Mouse (Mus musculus) heart, adult 2 months (tissue): Measurements from ENCODE around the gene Trpm5. TPM values are rescaled to one million over a fixed set of nuclear protein-coding genes. Genes with fewer than 3 reads are reported as not detected.

Source experiments
- DNase-seq, 2 experiments: peaks; one replicate each; pipeline ENCODE4 v3.0.0; 2021
- H3K27ac ChIP-seq: fragments of 200-600 bp; 2 replicates; pipeline ENCODE4 v1.8.1; 2022
- H3K27me3 ChIP-seq: fragments of 200-500 bp; 2 replicates; pipeline ENCODE4 v1.6.1; 2012; ENCODE audit warnings: mild to moderate bottlenecking, low read length, inconsistent platforms, mixed read lengths; ENCODE audit not compliant: control insufficient read depth, insufficient read depth
- H3K36me3 ChIP-seq: fragments of 200-500 bp; 2 replicates; pipeline ENCODE4 v1.6.1; 2012; ENCODE audit warnings: low read length, inconsistent platforms; ENCODE audit not compliant: control insufficient read depth, insufficient read depth
- H3K4me1 ChIP-seq: fragments of 200-500 bp; 2 replicates; pipeline ENCODE4 v1.6.1; 2011; ENCODE audit warnings: low read length; ENCODE audit not compliant: control insufficient read depth, insufficient read depth
- H3K4me3 ChIP-seq: fragments of 200-600 bp; 2 replicates; pipeline ENCODE4 v1.8.1; 2022
- H3K79me2 ChIP-seq: fragments of 200-500 bp; replicated peaks from 2 replicates; pipeline ENCODE4 v1.6.1; 2012; ENCODE audit warnings: mild to moderate bottlenecking, inconsistent platforms, low read length, moderate library complexity, mixed read lengths; ENCODE audit not compliant: control insufficient read depth, insufficient read depth
- H3K9ac ChIP-seq: fragments of 200-500 bp; 2 replicates; pipeline ENCODE4 v1.6.1; 2012; ENCODE audit warnings: low read depth, mild to moderate bottlenecking, control low read depth, inconsistent platforms, low read length, mixed read lengths
- CTCF ChIP-seq: fragments of 200-600 bp; IDR thresholded peaks from 2 replicates; pipeline ENCODE4 v1.8.1; 2022; ENCODE audit warnings: antibody characterized with exemption, mild to moderate bottlenecking, moderate library complexity
- EP300 ChIP-seq: fragments of 200-500 bp; IDR thresholded peaks from 2 replicates; pipeline ENCODE4 v1.6.1; 2011; ENCODE audit warnings: low read depth, low read length, control low read depth; ENCODE audit not compliant: insufficient read depth
- POLR2A ChIP-seq: fragments of 200-500 bp; IDR thresholded peaks from 2 replicates; pipeline ENCODE4 v1.6.1; 2011; ENCODE audit warnings: mild to moderate bottlenecking, low read depth, low read length, control low read depth; ENCODE audit not compliant: insufficient read depth
- WGBS: fragments of 180-500 bp; shearing (Covaris S2); methylation state at CpG from one replicate; pipeline ENCODE4 v1.1.7; 2018; 5-methylcytosine and 5-hydroxymethylcytosine counted together
- intact Hi-C: fragments of 180-260 bp; cut with DNase I; formaldehyde crosslinking; loops from one replicate; pipeline ENCODE4 v1.15.1; 2025
- polyA plus RNA-seq: library from polyadenylated mRNA; depleted of rRNA; stranded (reverse); fragments of >200 nt; gene quantifications from 2 replicates; pipeline ENCODE4 v1.2.3, GENCODE M21; 2012; rRNA removed
- total RNA-seq, 2 experiments: library from RNA; stranded (reverse); gene quantifications; 2 replicates each; pipeline ENCODE4 v1.2.3; 2021

Gene Trpm5
- total and polyA plus RNA-seq, 3 experiments = 0.08 TPM; not detected in 2

GRCm38 (mm10) chr7:143023499-143023898, 70.9 kb downstream of the Trpm5 start:
- intact Hi-C loops = no loop called here
- no peaks in the 10 kb centered on the region for H3K36me3 ChIP-seq
- 93% methylated on average over 2 of the region's 2 CpGs for whole genome bisulfite sequencing
- DNase-seq = no peak
- H3K27me3 ChIP-seq = no peaks in the 10 kb centered on the region
- no peaks in the 10 kb centered on the region for H3K79me2 ChIP-seq
- H3K4me1 ChIP-seq = no peaks in the 10 kb centered on the region
- H3K4me3 ChIP-seq = no peak overlapping the region
- H3K9ac ChIP-seq = no peak overlapping the region
- H3K27ac ChIP-seq = no peak overlapping the region
- no peak for TF ChIP-seq CTCF
- TF ChIP-seq EP300 = no peak
- TF ChIP-seq POLR2A = no peak

GRCm38 (mm10) chr7:143021356-143022164, 72.9 kb downstream of the Trpm5 start:
- no peak for DNase-seq
- Histone ChIP-seq H3K36me3 (no peaks in the 10 kb centered on the region), H3K27ac (peak overlapping the region; percentile 27; the same call in 1 of the 2 replicates), H3K79me2 (no peaks in the 10 kb centered on the region), H3K9ac (no peak overlapping the region), H3K4me3 (no peak overlapping the region), H3K27me3 (no peaks in the 10 kb centered on the region), H3K4me1 (peaks cover 6% of the 10 kb centered on the region)
- intact Hi-C loops = loop anchor here (2.0 kb wide), 1 partner anchor 13 kb away; no protein-coding TSS in a partner anchor
- TF ChIP-seq EP300 (no peak), CTCF (no peak)
- WGBS = 55% methylated on average over 5 of the region's 5 CpGs

DNA sequence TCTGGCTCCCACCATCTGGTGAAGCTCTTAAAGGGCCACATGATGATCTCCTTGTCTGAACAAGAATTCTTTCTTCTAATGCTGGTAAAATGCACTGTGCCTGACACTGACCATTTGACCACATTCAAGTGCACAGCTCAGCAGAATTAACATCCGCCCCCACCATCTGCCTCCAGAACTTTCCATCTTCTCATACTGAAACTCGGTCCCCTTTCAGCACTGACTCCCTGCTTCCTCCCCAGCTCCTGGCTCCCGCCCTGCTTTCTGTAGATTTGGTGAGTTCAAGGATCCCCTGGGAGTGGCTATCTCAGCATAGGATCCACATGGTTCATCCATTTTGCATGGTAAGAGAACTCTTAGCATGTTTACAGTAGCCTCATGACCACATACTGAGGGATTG, 73.7 kb downstream of the Trpm5 start:
- 50% methylated on average over 3 of the region's 3 CpGs for WGBS
- no peak for TF ChIP-seq POLR2A
- no peak for TF ChIP-seq CTCF
- no peak for TF ChIP-seq EP300
- Histone ChIP-seq H3K36me3 (no peaks in the 10 kb centered on the region; the same call in 1 of the 2 replicates), H3K27ac (peak overlapping the region; percentile 27; the same call in 1 of the 2 replicates), H3K79me2 (no peaks in the 10 kb centered on the region), H3K4me1 (peaks cover 10% of the 10 kb centered on the region), H3K9ac (no peak overlapping the region), H3K27me3 (no peaks in the 10 kb centered on the region), H3K4me3 (no peak overlapping the region)
- DNase-seq = peak in 1 of 2 experiments; percentile 54
- intact Hi-C loops = loop anchor here (2.0 kb wide), 1 partner anchor 14 kb away; no protein-coding TSS in a partner anchor

- TF ChIP-seq EP300 = no peak
- no peak for TF ChIP-seq CTCF
- no peak for TF ChIP-seq POLR2A
- no peak for DNase-seq
- Histone ChIP-seq H3K27ac (no peak overlapping the region; the same call in 1 of the 2 replicates), H3K4me3 (no peak overlapping the region), H3K36me3 (no peaks in the 10 kb centered on the region; the same call in 1 of the 2 replicates), H3K79me2 (no peaks in the 10 kb centered on the region), H3K4me1 (peaks cover 17% of the 10 kb centered on the region), H3K27me3 (no peaks in the 10 kb centered on the region), H3K9ac (no peak overlapping the region)
- intact Hi-C loops = loop anchor here (2.0 kb wide), 1 partner anchor 15 kb away; no protein-coding TSS in a partner anchor
Observed at GRCm38 (mm10) chr7:143020040-143020439, 74.4 kb downstream of the Trpm5 start.

Other genes with a start within 250 kb of the Trpm5 start
- gene Th, start 163.5 kb downstream of the Trpm5 start, total RNA-seq = not detected
- 0.27 and 0.35 TPM in 2 replicates for gene Th, start 163.5 kb downstream of the Trpm5 start, polyA plus RNA-seq
- gene Ascl2, start 125.4 kb downstream of the Trpm5 start, total RNA-seq = not detected
- gene Ascl2, start 125.4 kb downstream of the Trpm5 start, polyA plus RNA-seq = 0.08 TPM in 1 of 2 replicates, not detected in the other
- gene Tspan32, start 89.6 kb downstream of the Trpm5 start, total RNA-seq = 1 to 10 TPM in 1 of 2 experiments, under 1 TPM in 1; 0.44 to 1.3 TPM
- 1.8 and 1.9 TPM in 2 replicates for gene Tspan32, start 89.6 kb downstream of the Trpm5 start, polyA plus RNA-seq
- gene Cd81, start 41.9 kb downstream of the Trpm5 start, total RNA-seq = 100 to 1,000 TPM; 424 to 434 TPM
- gene Cd81, start 41.9 kb downstream of the Trpm5 start, polyA plus RNA-seq = 641 and 822 TPM in 2 replicates
- gene Tssc4, start 25.4 kb downstream of the Trpm5 start, total RNA-seq = 10 to 100 TPM; 13.6 to 14.8 TPM
- 33.2 and 36.9 TPM in 2 replicates for gene Tssc4, start 25.4 kb downstream of the Trpm5 start, polyA plus RNA-seq
- 10 to 100 TPM; 32.4 to 34.2 TPM for gene Kcnq1, start 11.7 kb upstream of the Trpm5 start, total RNA-seq
- 42.0 and 48.1 TPM in 2 replicates for gene Kcnq1, start 11.7 kb upstream of the Trpm5 start, polyA plus RNA-seq